Mouse (Mus musculus) small intestine, adult 2 months (tissue): Measurements from ENCODE around the gene 2210017I01Rik. TPM values are rescaled to one million over a fixed set of nuclear protein-coding genes. Genes with fewer than 3 reads are reported as not detected.

Experiments
- H3K27ac ChIP-seq: fragments of 200-500 bp; 2 replicates; pipeline ENCODE4 v1.5.1; 2012; ENCODE audit warnings: low read depth, low read length, control low read depth, inconsistent platforms; ENCODE audit not compliant: insufficient read depth
- H3K27me3 ChIP-seq: fragments of 200-500 bp; 2 replicates; pipeline ENCODE4 v1.6.1; 2012; ENCODE audit warnings: mild to moderate bottlenecking, moderate library complexity, low read length, inconsistent platforms; ENCODE audit not compliant: control insufficient read depth, insufficient read depth
- H3K36me3 ChIP-seq: fragments of 200-500 bp; 2 replicates; pipeline ENCODE4 v1.6.1; 2012; ENCODE audit warnings: mild to moderate bottlenecking, low read length, control low read depth, inconsistent platforms; ENCODE audit not compliant: control insufficient read depth, insufficient read depth
- H3K4me1 ChIP-seq: fragments of 200-500 bp; 2 replicates; pipeline ENCODE4 v1.6.1; 2012; ENCODE audit warnings: low read length, inconsistent platforms, mixed read lengths; ENCODE audit not compliant: control insufficient read depth, insufficient read depth, insufficient read length
- H3K4me3 ChIP-seq: fragments of 200-500 bp; 2 replicates; pipeline ENCODE4 v1.5.1; 2012; ENCODE audit warnings: low read depth, mild to moderate bottlenecking, control low read depth, inconsistent platforms, low read length, moderate library complexity
- CTCF ChIP-seq: fragments of 200-500 bp; IDR thresholded peaks from 2 replicates; pipeline ENCODE4 v1.5.1; 2012; ENCODE audit warnings: low read depth, mild to moderate bottlenecking, control low read depth, inconsistent platforms, low read length, moderate library complexity, mixed read lengths; ENCODE audit not compliant: insufficient replicate concordance, insufficient read length; ENCODE audit errors: extremely low read depth
- POLR2A ChIP-seq: fragments of 200-500 bp; IDR thresholded peaks from 2 replicates; pipeline ENCODE4 v1.6.1; 2012; ENCODE audit warnings: low read depth, mild to moderate bottlenecking, control low read depth, inconsistent platforms, low read length, moderate library complexity
- whole genome bisulfite sequencing: fragments of 180-500 bp; shearing (Covaris S2); methylation state at CpG from one replicate; pipeline ENCODE4 v1.1.7; 2018; 5-methylcytosine and 5-hydroxymethylcytosine counted together
- polyA plus RNA-seq: library from polyadenylated mRNA; depleted of rRNA; stranded (reverse); fragments of >200 nt; gene quantifications from 2 replicates; pipeline ENCODE4 v1.2.3, GENCODE M21; 2012

Gene 2210017I01Rik
- polyA plus RNA-seq, 1 experiment, result not detected

- Histone ChIP-seq H3K36me3 (no peaks in the 10 kb centered on the region), H3K27ac (no peak overlapping the region), H3K4me3 (no peak overlapping the region), H3K27me3 (no peaks in the 10 kb centered on the region), H3K4me1 (no peaks in the 10 kb centered on the region)
- WGBS, result 72% methylated on average over 3 of the region's 3 CpGs
- TF ChIP-seq POLR2A, result no peak
- TF ChIP-seq CTCF, result no peak
These were observed 24.0 kb downstream of the 2210017I01Rik start for GRCm38 (mm10) chr3:92583164-92583826.

- TF ChIP-seq POLR2A (no peak), CTCF (no peak)
- H3K4me3 ChIP-seq, result no peak overlapping the region
- no peak overlapping the region for H3K27ac ChIP-seq
- no peaks in the 10 kb centered on the region for H3K27me3 ChIP-seq
- no peaks in the 10 kb centered on the region for H3K36me3 ChIP-seq
- WGBS, result 30% methylated on average over 1 of the region's 1 CpGs
- H3K4me1 ChIP-seq, result no peaks in the 10 kb centered on the region
These were observed 27.8 kb downstream of the 2210017I01Rik start for GRCm38 (mm10) chr3:92579508-92579907.

GRCm38 (mm10) chr3:92578652-92579413 is 28.5 kb downstream of the 2210017I01Rik start:
- Histone ChIP-seq H3K4me3 (no peak overlapping the region), H3K27me3 (no peaks in the 10 kb centered on the region), H3K27ac (no peak overlapping the region), H3K36me3 (no peaks in the 10 kb centered on the region), H3K4me1 (no peaks in the 10 kb centered on the region)
- 30% methylated on average over 4 of the region's 4 CpGs for WGBS
- TF ChIP-seq POLR2A (no peak), CTCF (no peak)

- no peaks in the 10 kb centered on the region for H3K36me3 ChIP-seq
- H3K27me3 ChIP-seq, result no peaks in the 10 kb centered on the region
- H3K27ac ChIP-seq, result no peak within 1 kb of the TSS
- H3K4me1 ChIP-seq, result no peaks in the 10 kb centered on the region
- no peak within 1 kb of the TSS for H3K4me3 ChIP-seq
- TF ChIP-seq POLR2A (no peak), CTCF (no peak)
- 62% methylated on average over 1 of the region's 1 CpGs for WGBS
These were observed 33.7 kb downstream of the 2210017I01Rik start, which contains the start of gene Ivl for GRCm38 (mm10) chr3:92573449-92574041. Ivl (minus strand) TSS chr3:92573735.

- 58% methylated on average over 2 of the region's 2 CpGs for WGBS
- Histone ChIP-seq H3K36me3 (no peaks in the 10 kb centered on the region), H3K27me3 (no peaks in the 10 kb centered on the region), H3K27ac (no peak overlapping the region), H3K4me3 (no peak overlapping the region), H3K4me1 (no peaks in the 10 kb centered on the region)
- TF ChIP-seq CTCF, result no peak
- no peak for TF ChIP-seq POLR2A
These were observed 34.7 kb downstream of the 2210017I01Rik start for GRCm38 (mm10) chr3:92572514-92573155.

- Histone ChIP-seq H3K27me3 (no peaks in the 10 kb centered on the region), H3K4me1 (no peaks in the 10 kb centered on the region), H3K27ac (no peak overlapping the region), H3K4me3 (no peak overlapping the region), H3K36me3 (no peaks in the 10 kb centered on the region)
- WGBS, result 84% methylated on average over 2 of the region's 2 CpGs
- TF ChIP-seq CTCF (no peak), POLR2A (no peak)
These were observed 38.5 kb downstream of the 2210017I01Rik start for GRCm38 (mm10) chr3:92568752-92569151.
